Mouse (Mus musculus): ENCODE measurements around the gene Daglb. TPM values are rescaled to one million over a fixed set of nuclear protein-coding genes. Genes with fewer than 3 reads are reported as not detected.

Daglb gene
- total RNA-seq, 1 experiment: 9.5 TPM

DNA sequence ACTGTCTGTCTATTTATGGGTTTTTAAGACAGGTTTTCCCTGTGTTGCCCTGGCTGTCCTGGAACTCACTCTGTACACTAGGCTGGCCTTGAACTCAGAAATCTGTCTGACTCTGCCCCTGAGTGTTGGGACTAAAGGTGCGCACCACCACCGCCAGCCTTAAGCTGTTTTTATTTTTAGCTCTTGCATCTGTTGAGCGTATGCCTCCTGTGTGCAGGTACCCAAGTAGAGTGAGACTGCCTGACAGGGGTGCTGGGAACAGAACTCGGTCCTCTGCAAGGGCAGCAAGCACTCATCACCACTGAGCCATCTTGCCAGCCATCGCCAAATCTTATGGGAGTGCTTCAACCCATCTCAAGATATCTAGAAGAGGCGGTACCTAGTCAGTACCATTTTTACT lies 11.6 kb downstream of the Daglb start:
- no peak overlapping the region for H3K4me3 ChIP-seq (ENCODE audit: insufficient read depth in 1 of 2, low read depth in 1 of 2, low read length in 2 of 2, poor library complexity in 1 of 2, severe bottlenecking in 1 of 2)
- in situ Hi-C loops (cut with MboI; ENCODE audit: low sequenced_read_pairs in 2 of 2, unreplicated experiment in 2 of 2): no loop called here
- H3K27ac ChIP-seq (ENCODE audit: insufficient read depth, low read depth, low read length, poor library complexity, severe bottlenecking): no peak overlapping the region
- H3K9ac ChIP-seq (ENCODE audit: insufficient read depth, low read depth, low read length, poor library complexity, severe bottlenecking): no peak overlapping the region
- H3K9me3 ChIP-seq (ENCODE audit: control insufficient read depth, insufficient read depth, low read depth, low read length): no peaks in the 10 kb centered on the region
- DNase-seq (ENCODE audit: low read depth, low spot score): no peak
- TF ChIP-seq HCFC1 (IDR thresholded peaks at IDR 0.05; ENCODE audit: borderline replicate concordance, insufficient read depth, low read length): no peak
- TF ChIP-seq ZC3H11A (IDR thresholded peaks at IDR 0.05; ENCODE audit: borderline replicate concordance, low read depth, low read length): no peak
- no peak for TF ChIP-seq CHD2 (IDR thresholded peaks at IDR 0.05; ENCODE audit: low read depth, low read length)
- TF ChIP-seq MAFK (IDR thresholded peaks at IDR 0.05; ENCODE audit: insufficient read depth, low read depth, low read length): no peak
- TF ChIP-seq ZNF384 (IDR thresholded peaks at IDR 0.05; ENCODE audit: low read depth, low read length): no peak
- H3K4me1 ChIP-seq (ENCODE audit: control insufficient read depth in 2 of 2, insufficient read depth in 2 of 2, low read length in 2 of 2, poor library complexity in 1 of 2): peaks cover 0 to 3% of the 10 kb centered on the region in 2 experiments; a peak in 1 of 4 replicates
- peaks cover 6% of the 10 kb centered on the region; the same call in 1 of the 2 replicates for H3K36me3 ChIP-seq (ENCODE audit: control insufficient read depth, insufficient read depth, low read length, poor library complexity, severe bottlenecking)

DNA sequence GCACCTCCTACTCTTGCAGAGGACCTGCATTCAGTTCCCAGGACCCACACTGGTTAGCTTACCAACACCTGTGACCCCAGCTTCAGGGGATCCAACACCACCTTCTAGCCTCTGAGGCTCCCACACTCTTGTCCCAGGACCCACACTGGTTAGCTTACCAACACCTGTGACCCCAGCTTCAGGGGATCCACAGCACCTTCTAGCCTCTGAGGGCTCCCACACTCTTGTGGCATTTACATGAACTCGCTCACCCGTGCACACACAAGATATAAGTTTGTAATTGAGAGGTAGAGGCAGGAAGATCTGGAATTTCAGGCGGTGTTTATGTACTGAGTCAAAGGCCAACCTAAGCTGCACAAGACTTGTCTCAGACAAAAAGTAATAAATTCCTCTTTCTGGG lies 13.5 kb downstream of the Daglb start:
- Histone ChIP-seq H3K9ac (ENCODE audit: insufficient read depth, low read depth, low read length, poor library complexity, severe bottlenecking) (no peak overlapping the region), H3K4me3 (ENCODE audit: insufficient read depth in 1 of 2, low read depth in 1 of 2, low read length in 2 of 2, poor library complexity in 1 of 2, severe bottlenecking in 1 of 2) (no peak overlapping the region), H3K9me3 (ENCODE audit: control insufficient read depth, insufficient read depth, low read depth, low read length) (no peaks in the 10 kb centered on the region), H3K27ac (ENCODE audit: insufficient read depth, low read depth, low read length, poor library complexity, severe bottlenecking) (no peak overlapping the region), H3K4me1 (ENCODE audit: control insufficient read depth in 2 of 2, insufficient read depth in 2 of 2, low read length in 2 of 2, poor library complexity in 1 of 2) (peaks cover 0 to 3% of the 10 kb centered on the region in 2 experiments; a peak in 1 of 4 replicates), H3K36me3 (ENCODE audit: control insufficient read depth, insufficient read depth, low read length, poor library complexity, severe bottlenecking) (peaks cover 10% of the 10 kb centered on the region; the same call in 1 of the 2 replicates)
- in situ Hi-C loops (cut with MboI; ENCODE audit: low sequenced_read_pairs in 2 of 2, unreplicated experiment in 2 of 2): no loop called here
- TF ChIP-seq HCFC1 (IDR thresholded peaks at IDR 0.05; ENCODE audit: borderline replicate concordance, insufficient read depth, low read length): no peak
- TF ChIP-seq ZC3H11A (IDR thresholded peaks at IDR 0.05; ENCODE audit: borderline replicate concordance, low read depth, low read length): no peak
- no peak for TF ChIP-seq ZNF384 (IDR thresholded peaks at IDR 0.05; ENCODE audit: low read depth, low read length)
- no peak for TF ChIP-seq CHD2 (IDR thresholded peaks at IDR 0.05; ENCODE audit: low read depth, low read length)
- no peak for TF ChIP-seq MAFK (IDR thresholded peaks at IDR 0.05; ENCODE audit: insufficient read depth, low read depth, low read length)
- DNase-seq (ENCODE audit: low read depth, low spot score): no peak

- peaks cover 5% of the 10 kb centered on the region; the same call in 1 of the 2 replicates for H3K36me3 ChIP-seq (ENCODE audit: control insufficient read depth, insufficient read depth, low read length, poor library complexity, severe bottlenecking)
- no peak overlapping the region for H3K27ac ChIP-seq (ENCODE audit: insufficient read depth, low read depth, low read length, poor library complexity, severe bottlenecking)
- no peak for TF ChIP-seq ZC3H11A (IDR thresholded peaks at IDR 0.05; ENCODE audit: borderline replicate concordance, low read depth, low read length)
- TF ChIP-seq HCFC1 (IDR thresholded peaks at IDR 0.05; ENCODE audit: borderline replicate concordance, insufficient read depth, low read length): no peak
- DNase-seq (ENCODE audit: low read depth, low spot score): no peak
- no peak overlapping the region for H3K4me3 ChIP-seq (ENCODE audit: insufficient read depth in 1 of 2, low read depth in 1 of 2, low read length in 2 of 2, poor library complexity in 1 of 2, severe bottlenecking in 1 of 2)
- no peak overlapping the region for H3K9ac ChIP-seq (ENCODE audit: insufficient read depth, low read depth, low read length, poor library complexity, severe bottlenecking)
- in situ Hi-C loops (cut with MboI; ENCODE audit: low sequenced_read_pairs in 2 of 2, unreplicated experiment in 2 of 2): no loop called here
- no peaks in the 10 kb centered on the region for H3K9me3 ChIP-seq (ENCODE audit: control insufficient read depth, insufficient read depth, low read depth, low read length)
- H3K4me1 ChIP-seq (ENCODE audit: control insufficient read depth in 2 of 2, insufficient read depth in 2 of 2, low read length in 2 of 2, poor library complexity in 1 of 2): no peaks in the 10 kb centered on the region
These were observed 20.6 kb downstream of the Daglb start for GRCm38 (mm10) chr5:143484955-143485354.

DNA sequence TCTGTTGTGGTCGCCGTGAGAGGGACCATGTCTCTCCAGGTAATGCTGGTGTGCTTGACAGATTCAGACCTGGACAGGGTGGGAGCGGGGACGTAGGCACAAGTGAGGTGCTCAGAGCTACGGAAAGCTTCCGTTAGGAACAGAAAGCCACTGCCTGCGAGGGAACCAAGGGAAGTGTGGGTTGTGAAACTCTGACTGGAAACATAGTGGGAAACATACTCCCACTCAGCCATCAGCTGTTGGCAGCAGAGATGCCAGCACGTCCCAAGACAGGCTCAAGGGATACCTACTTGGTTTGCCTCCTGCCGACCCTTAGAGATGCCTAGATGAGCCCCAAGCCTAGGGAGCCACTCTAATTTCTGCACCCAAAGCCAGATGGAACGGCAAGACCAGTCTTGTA lies 22.8 kb downstream of the Daglb start:
- no peak overlapping the region for H3K27ac ChIP-seq (ENCODE audit: insufficient read depth, low read depth, low read length, poor library complexity, severe bottlenecking)
- H3K36me3 ChIP-seq (ENCODE audit: control insufficient read depth, insufficient read depth, low read length, poor library complexity, severe bottlenecking): peaks cover 2% of the 10 kb centered on the region; the same call in 1 of the 2 replicates
- H3K4me3 ChIP-seq (ENCODE audit: insufficient read depth in 1 of 2, low read depth in 1 of 2, low read length in 2 of 2, poor library complexity in 1 of 2, severe bottlenecking in 1 of 2): no peak overlapping the region
- in situ Hi-C loops (cut with MboI; ENCODE audit: low sequenced_read_pairs in 2 of 2, unreplicated experiment in 2 of 2): no loop called here
- no peaks in the 10 kb centered on the region for H3K4me1 ChIP-seq (ENCODE audit: control insufficient read depth in 2 of 2, insufficient read depth in 2 of 2, low read length in 2 of 2, poor library complexity in 1 of 2)
- no peaks in the 10 kb centered on the region for H3K9me3 ChIP-seq (ENCODE audit: control insufficient read depth, insufficient read depth, low read depth, low read length)
- TF ChIP-seq MAFK (IDR thresholded peaks at IDR 0.05; ENCODE audit: insufficient read depth, low read depth, low read length) (no peak), CHD2 (IDR thresholded peaks at IDR 0.05; ENCODE audit: low read depth, low read length) (no peak), HCFC1 (IDR thresholded peaks at IDR 0.05; ENCODE audit: borderline replicate concordance, insufficient read depth, low read length) (no peak), ZNF384 (IDR thresholded peaks at IDR 0.05; ENCODE audit: low read depth, low read length) (no peak), ZC3H11A (IDR thresholded peaks at IDR 0.05; ENCODE audit: borderline replicate concordance, low read depth, low read length) (no peak)
- no peak for DNase-seq (ENCODE audit: low read depth, low spot score)
- no peak overlapping the region for H3K9ac ChIP-seq (ENCODE audit: insufficient read depth, low read depth, low read length, poor library complexity, severe bottlenecking)

GRCm38 (mm10) chr5:143487998-143488397 lies 23.6 kb downstream of the Daglb start:
- Histone ChIP-seq H3K27ac (ENCODE audit: insufficient read depth, low read depth, low read length, poor library complexity, severe bottlenecking) (no peak overlapping the region), H3K9ac (ENCODE audit: insufficient read depth, low read depth, low read length, poor library complexity, severe bottlenecking) (no peak overlapping the region), H3K4me1 (ENCODE audit: control insufficient read depth in 2 of 2, insufficient read depth in 2 of 2, low read length in 2 of 2, poor library complexity in 1 of 2) (no peaks in the 10 kb centered on the region), H3K4me3 (ENCODE audit: insufficient read depth in 1 of 2, low read depth in 1 of 2, low read length in 2 of 2, poor library complexity in 1 of 2, severe bottlenecking in 1 of 2) (no peak overlapping the region), H3K36me3 (ENCODE audit: control insufficient read depth, insufficient read depth, low read length, poor library complexity, severe bottlenecking) (peaks cover 2% of the 10 kb centered on the region; the same call in 1 of the 2 replicates), H3K9me3 (ENCODE audit: control insufficient read depth, insufficient read depth, low read depth, low read length) (no peaks in the 10 kb centered on the region)
- in situ Hi-C loops (cut with MboI; ENCODE audit: low sequenced_read_pairs in 2 of 2, unreplicated experiment in 2 of 2): no loop called here
- TF ChIP-seq HCFC1 (IDR thresholded peaks at IDR 0.05; ENCODE audit: borderline replicate concordance, insufficient read depth, low read length) (no peak), ZC3H11A (IDR thresholded peaks at IDR 0.05; ENCODE audit: borderline replicate concordance, low read depth, low read length) (no peak), ZNF384 (IDR thresholded peaks at IDR 0.05; ENCODE audit: low read depth, low read length) (no peak), MAFK (IDR thresholded peaks at IDR 0.05; ENCODE audit: insufficient read depth, low read depth, low read length) (no peak), CHD2 (IDR thresholded peaks at IDR 0.05; ENCODE audit: low read depth, low read length) (no peak)
- no peak for DNase-seq (ENCODE audit: low read depth, low spot score)

All from ES-E14 (cell line).